Mouse (Mus musculus) cerebellum, adult 9-10 months (tissue): ENCODE measurements at regions not wholly inside any gene's neighbourhood (a gene's known extent, or its start where the extent isn't known, plus 50 kb on each side); places are given as distances from the start of the nearest gene placed in this dataset.

Experiments
- DNase-seq: peaks from one replicate; pipeline ENCODE4 v3.0.0; 2022

DNA sequence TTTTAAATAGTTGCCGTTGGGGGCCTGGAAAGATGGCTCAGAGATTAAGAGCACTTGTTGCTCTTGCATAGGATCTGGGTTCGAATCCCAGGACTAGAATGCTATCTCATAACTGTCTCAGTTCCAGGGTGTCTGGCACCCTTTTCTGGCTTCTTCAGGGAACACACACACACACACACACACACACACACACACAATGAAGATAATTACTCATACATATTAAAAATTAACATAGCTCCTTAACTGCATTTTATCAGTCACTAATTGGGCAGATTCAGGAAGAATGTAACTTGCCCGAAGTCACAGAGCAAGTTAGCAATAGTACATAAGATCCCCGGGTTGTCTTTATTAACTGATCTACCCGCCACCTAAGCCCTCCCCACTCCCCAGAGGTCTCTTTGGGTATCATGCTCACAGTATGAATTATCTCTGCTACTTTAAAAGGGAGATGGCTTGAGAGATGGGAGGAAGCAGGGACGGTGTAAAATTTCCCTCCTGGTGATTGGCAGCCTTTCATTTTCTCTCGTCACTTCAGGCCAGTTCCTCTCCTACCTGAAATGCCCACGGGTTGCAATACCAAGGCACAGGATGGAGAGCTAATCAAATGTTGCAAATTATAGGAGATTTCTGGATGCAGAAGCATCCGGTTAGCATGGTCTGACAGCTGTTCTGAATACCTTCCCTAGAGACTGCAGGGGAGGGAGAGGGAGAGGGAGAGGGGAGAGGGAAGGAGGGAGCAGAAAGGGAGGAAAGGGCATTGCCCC, 258.3 kb downstream of the Cd83 start:
- peak; percentile 78 for DNase-seq

DNA sequence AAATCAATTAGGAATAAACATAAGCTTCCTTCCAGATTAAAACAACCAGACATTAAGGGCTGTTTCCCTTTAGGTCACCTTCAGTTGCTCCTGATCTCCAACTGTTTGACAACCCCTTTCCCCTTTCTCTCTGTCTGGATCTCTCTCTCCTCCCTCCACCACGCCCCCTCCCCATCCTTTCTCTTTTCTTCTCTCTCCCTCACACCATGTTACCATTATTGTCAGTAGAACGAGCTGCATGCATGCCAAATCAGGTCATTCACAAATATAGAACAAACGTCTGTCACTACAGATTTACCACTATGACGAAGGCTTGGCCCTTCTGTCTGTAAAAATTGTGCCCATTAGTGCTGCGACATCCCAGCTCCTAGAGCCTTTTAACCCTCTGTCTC, 258.9 kb downstream of the Cd83 start:
- DNase-seq, result peak; percentile 96

GRCm38 (mm10) chr13:44044546-44045216, 260.1 kb downstream of the Cd83 start:
- peak; percentile 90 for DNase-seq

- no peak for DNase-seq
Observed at GRCm38 (mm10) chr13:44046436-44046835, 261.9 kb downstream of the Cd83 start.

DNA sequence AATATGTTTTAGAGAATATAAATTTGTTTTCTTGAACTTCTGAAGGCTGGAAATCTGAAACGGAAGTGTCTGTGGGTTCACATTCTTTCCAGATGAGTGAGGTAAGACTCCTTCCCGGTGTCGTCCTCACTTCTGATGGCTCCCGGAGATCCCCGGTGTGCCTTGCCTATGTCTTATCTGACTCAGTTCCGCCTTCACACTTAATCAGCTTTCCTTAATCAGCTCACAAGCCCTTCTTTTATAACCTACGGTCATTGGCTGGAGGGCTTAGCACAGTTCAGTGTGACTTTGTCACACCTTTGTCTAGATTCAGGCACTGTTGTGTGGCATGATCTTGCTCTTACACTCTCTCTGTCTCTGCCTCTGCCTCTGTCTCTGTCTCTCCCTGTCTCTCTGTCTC, 269.6 kb downstream of the Cd83 start:
- peak; percentile 5 for DNase-seq

DNA sequence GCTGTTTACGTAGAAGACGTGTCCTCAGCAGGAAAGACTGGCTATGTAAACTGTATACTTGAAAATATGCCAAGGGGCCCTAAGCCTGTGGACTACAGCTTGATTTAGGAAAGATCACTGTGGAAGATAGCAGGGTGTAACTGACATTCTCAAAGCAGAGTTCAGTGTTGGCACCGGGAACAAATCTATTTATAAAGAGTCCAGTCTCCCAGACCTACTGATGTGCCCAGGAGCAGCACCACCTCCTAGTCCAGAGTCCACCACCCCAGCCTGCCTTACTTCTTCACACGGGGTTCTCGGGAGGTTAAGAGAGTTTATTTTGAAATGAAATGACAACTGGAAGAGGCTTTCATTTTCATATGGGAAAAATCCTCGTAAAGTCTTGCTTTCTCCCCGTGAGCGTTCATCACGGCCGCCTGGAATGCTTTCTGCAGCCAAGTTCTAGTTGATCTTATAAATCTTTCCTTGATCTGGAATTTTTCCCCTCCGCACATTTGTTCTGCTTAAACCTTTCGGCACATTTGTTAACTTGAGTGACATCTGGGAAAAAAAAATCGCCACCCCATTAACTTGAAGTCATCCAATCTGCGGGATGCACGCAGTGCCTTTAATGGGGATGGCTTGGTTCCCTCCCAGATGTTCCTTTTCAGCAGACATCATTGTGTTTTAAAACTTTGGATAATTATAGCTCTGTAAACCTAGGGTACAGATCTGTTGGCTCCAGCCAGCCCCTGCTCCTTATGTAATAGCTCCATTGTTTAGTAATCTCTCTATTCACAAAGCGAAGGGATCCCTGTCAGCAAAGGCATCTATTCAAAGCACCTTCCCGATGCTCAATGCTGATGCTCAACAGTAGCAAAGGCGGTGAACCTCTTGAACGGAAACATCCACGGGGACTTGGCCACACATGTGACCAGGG, 271.3 kb downstream of the Cd83 start:
- peak; percentile 65 for DNase-seq

- DNase-seq, result peak; percentile 47
Observed at GRCm38 (mm10) chr13:44056716-44057115, 272.1 kb downstream of the Cd83 start.

DNA sequence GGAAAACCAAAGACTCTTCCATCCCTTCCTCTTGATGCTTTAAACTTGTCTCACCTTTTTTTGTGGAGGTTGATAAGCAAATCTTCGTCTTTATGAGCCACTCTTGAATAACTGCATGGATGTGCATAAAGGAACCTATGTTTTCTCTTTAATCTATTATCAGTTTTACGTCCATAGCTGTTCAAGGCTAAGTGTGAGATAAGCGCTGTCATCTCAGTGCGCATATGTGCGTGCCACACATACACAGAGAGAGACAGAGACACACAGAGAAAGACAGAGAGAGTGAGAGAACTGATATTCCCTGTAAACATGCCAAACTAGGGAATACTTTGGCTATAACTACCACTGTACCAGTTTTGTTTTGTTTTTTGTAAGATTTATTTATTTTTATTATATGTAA, 273.0 kb downstream of the Cd83 start:
- DNase-seq, result peak; percentile 9

GRCm38 (mm10) chr13:44058277-44058676, 273.7 kb downstream of the Cd83 start:
- peak; percentile 2 for DNase-seq

GRCm38 (mm10) chr13:44059436-44059835, 274.9 kb downstream of the Cd83 start:
- DNase-seq, result peak; percentile 58

GRCm38 (mm10) chr13:44061286-44061685, 276.7 kb downstream of the Cd83 start:
- DNase-seq, result no peak

GRCm38 (mm10) chr13:44061721-44062300, 277.2 kb downstream of the Cd83 start:
- DNase-seq, result no peak

DNA sequence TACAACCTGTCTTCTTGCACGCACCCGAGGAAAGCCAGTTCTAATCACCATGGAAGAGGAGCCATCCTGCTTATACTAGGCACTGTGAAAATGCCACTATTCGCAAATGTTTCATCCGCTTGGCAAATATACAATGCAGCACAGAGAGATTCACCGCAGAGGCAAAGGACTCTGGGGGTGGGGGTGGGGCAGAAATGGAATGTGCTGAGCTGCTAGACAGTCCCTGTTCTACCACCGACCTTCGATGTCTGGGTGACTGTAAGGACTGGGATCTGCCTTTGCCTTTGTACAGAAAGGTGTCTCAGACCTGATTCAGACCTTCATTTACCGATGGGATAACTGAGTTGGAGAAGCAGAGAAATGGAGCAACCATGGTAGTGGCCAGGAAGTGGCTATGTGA, 278.7 kb downstream of the Cd83 start:
- no peak for DNase-seq

GRCm38 (mm10) chr13:44064026-44064425, 279.5 kb downstream of the Cd83 start:
- DNase-seq, result no peak

DNA sequence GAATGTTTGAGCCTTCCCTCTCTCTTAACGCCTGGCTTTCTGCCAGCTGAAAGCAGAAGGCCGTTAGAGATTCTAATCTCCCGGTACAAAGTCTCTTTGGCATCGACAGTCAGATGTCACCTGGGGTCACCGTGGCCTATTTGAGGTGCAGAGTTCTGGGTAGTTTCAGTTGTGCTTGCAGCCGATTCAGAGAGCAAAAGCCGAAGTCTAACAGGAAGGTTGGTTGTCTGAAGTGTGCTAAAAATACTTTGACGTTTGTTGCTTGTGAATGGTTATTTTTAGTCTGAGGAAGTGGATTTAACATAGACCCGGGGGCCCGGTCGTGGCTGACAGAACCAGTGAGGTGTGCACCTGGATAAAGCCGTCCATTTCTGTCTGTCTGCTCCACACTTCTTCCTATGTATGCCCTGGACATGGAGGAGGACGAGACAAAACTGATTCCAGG, 281.2 kb downstream of the Cd83 start:
- no peak for DNase-seq

DNA sequence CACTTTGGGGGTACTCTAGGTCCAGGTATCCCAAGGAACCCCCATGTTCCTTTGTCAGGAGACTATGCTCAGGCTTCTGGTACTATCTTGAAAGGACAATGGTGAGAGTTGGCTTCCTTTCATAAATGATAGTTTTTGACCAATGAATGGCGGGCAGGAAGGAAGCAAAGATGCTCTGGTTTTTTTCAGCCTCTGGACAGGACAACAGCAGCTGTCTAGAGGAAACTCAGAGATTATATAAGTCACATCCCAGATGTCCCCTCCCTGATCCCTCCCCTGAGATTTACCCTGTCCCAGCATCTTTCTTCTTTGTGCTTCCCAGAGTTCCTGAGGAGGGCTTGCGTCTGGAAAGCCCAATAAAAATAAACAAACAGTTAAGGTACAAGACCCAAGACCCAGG, 282.7 kb downstream of the Cd83 start:
- no peak for DNase-seq

- DNase-seq, result no peak
Observed at GRCm38 (mm10) chr13:44068951-44069350, 284.4 kb downstream of the Cd83 start.

- DNase-seq, result no peak
Observed at GRCm38 (mm10) chr13:44073122-44073521, 288.5 kb downstream of the Cd83 start.

- no peak for DNase-seq
Observed at GRCm38 (mm10) chr13:44074172-44074571, 289.6 kb downstream of the Cd83 start.

GRCm38 (mm10) chr13:44077022-44077421, 292.4 kb downstream of the Cd83 start:
- DNase-seq, result no peak

DNA sequence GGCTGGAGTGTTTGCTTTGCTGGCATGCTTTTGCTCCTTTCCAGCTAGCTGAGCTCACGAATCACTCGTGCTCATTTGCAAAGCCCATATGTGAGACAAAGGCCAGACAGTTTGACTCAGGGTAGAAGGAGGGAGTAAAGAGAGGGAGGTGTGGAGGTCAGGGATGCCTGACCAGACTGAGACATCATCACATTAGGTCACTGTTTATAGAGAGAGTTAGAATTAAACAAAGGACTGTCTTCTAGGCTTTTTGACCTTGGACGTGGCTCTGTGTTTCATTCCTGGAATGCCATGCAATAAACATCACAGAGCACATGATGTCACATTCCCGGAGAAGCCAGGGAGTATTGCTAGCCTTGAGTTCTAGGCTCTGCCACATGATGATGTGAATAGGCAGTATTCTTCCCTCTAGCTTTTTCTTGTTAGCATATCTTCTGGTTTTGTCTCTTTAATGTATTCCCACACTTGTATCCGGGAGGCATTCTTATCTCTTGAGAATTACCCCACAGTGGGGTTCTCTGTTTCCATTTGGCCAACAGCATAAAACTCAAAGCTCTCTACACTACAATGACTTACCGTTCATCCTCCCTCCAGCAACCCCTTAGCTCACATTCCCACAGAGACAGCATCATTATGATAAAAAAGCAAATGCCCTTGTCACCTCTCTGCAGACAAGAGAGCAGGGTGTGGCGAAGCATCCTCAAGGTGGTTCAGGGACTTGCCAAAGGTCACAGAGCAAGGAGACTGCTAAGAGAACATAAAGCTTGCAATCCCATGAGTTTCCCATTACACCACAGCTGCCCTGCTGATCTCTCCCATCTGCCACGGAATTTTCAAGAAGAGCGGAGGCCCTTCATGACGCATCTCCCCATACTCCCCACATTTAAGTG, 301.3 kb downstream of the Cd83 start:
- DNase-seq, result no peak

- DNase-seq, result no peak
Observed at GRCm38 (mm10) chr13:44086801-44087200, 302.2 kb downstream of the Cd83 start.
